Mouse (Mus musculus): ENCODE results near the gene Syn2.
A peak's percentile ranks its signal among the peaks of the same experiment; 100 is the strongest.

The Syn2 gene

DNA sequence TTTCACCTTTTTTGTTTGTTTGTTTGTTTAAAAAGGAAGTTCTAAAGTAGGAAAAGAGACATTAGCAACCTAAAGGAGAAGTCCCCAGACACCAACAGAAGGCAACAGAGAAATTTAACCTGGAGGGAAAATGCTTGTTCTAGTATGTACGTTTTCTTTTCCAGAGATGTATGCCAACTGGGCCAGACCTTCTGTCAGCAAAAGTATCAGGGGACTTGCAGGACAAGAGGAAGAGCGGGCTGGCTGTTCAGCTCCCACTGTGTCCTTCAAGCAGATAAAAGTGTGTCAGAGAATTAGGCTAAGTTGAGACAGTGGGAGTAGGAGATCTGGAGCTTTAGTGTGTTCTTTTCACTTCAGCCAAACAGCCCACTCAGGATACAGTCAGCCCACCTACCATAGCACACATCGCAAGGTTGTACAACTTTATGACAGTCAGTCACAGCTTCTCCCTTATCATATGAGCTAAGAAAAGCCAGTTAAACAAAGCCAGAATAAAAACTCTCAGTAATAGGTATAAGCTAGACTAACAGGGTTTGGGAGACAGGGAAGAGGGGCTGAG, 110.9 kb downstream of the Syn2 start:
- no peak for DNase-seq (ENCODE audit: low spot score)

GRCm38 (mm10) chr6:115251531-115251985, 116.9 kb downstream of the Syn2 start:
- no peak for DNase-seq (ENCODE audit: low spot score)

- no peak for DNase-seq (ENCODE audit: low spot score)
Measured at GRCm38 (mm10) chr6:115252099-115252873, 117.6 kb downstream of the Syn2 start, which contains the start of gene Timp4. Gene Timp4 (minus strand): TSS chr6:115252205.

DNA sequence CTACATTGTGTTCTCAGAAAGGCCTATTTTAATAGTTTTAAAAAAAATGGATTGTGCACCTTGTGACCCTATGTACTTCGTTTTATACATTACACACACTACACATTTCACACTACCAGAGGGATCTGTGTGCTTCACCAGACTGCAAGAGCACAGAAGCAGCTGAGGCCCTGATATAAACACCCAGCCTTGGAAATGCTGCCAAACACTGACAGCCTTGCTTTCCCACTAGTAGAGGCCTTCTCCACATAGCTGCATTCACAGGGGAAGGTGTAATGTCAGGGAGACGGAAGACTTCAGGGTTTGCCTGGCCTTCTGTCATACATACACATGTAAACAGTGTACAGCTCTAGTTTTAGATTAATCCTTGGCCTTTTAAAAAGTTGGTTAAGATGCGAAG, 120.5 kb downstream of the Syn2 start:
- DNase-seq (ENCODE audit: low spot score), result peak; percentile 42

GRCm38 (mm10) chr6:115260507-115260906, 125.8 kb downstream of the Syn2 start:
- DNase-seq (ENCODE audit: low spot score), result no peak

DNA sequence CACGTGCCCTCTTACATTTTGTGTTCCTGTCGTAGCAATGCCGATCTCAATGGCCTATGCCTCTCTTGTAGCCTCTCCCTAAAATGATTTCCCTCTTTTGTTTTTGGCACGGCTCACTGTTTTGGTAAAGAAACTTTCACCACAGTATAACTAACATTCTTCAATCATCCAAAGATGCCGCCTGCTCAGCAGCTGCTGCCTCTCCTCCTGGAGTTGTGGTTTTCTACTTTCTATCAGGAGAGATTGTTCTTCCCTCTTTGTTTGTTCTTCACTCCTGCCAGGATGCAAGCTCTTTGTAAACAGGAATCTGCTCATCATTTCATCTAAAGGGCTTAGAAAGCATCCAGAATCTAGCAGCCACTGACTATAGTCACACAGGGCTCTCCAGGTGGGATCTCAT, 132.1 kb downstream of the Syn2 start:
- no peak for DNase-seq (ENCODE audit: low spot score)

DNA sequence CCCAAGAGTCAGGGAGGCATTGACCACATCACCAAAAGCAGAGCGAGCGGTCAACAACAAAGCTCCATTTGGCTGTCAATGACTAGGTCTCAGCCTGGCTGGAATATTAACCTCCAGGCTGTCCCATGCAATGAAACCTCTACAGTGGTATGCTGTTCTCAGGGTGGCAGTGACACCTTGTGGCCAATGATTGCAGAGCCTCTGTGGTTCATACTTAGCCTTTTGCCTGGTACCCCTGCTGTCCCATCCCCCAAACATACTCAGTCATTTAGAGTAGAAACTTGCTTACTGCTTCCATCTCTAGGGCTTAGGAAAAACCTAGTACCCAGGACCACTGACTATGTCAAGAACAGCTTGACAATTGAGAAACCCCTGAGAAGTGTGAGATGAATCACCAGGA, 133.2 kb downstream of the Syn2 start:
- peak; percentile 94 for DNase-seq (ENCODE audit: low spot score)

GRCm38 (mm10) chr6:115268551-115269385, 134.1 kb downstream of the Syn2 start:
- DNase-seq (ENCODE audit: low spot score), result no peak

- no peak for DNase-seq (ENCODE audit: low spot score)
Measured at GRCm38 (mm10) chr6:115269561-115269960, 134.9 kb downstream of the Syn2 start.

DNA sequence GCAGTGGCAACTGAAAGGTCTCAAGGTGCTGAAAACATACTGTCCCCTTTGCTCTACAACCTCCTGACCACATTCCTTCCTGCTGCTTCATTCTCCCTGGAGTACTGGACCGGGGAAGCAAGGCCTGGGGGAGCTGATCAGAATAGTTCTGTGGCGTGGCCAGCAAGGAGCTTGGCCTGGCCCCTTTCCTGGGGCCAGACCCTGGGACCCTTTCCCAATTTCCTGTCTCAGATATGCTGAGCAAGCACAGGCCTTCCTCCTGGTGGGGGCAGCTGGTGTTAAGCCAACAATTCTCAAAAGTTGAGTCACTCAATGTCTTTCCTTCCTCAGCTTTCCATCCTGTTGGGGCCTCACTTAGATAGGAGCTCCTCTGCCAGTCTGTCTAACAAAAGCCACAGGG, 135.4 kb downstream of the Syn2 start:
- DNase-seq (ENCODE audit: low spot score), result peak; percentile 45

DNA sequence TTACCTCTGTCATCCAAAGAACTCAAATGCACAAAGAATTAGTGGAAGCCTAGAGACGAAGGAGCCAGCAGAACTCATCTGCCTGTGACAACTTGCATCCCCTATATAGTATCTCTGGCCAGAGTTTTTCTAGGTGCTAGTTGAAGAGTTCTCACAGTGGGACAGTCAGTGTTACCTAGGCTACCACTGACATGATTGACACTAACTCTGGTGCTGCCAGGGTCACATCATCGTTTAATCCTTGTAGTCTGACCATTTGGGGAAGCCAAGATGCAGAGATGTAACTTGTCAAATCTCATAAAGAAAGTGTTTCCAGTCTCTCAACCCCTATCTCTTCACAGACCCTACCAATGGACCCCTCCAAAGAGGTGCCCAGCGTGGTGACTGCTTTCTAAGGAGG, 136.6 kb downstream of the Syn2 start:
- DNase-seq (ENCODE audit: low spot score), result no peak

- peak; percentile 86 for DNase-seq (ENCODE audit: low spot score)
Measured at GRCm38 (mm10) chr6:115271866-115272271, 137.2 kb downstream of the Syn2 start.

DNA sequence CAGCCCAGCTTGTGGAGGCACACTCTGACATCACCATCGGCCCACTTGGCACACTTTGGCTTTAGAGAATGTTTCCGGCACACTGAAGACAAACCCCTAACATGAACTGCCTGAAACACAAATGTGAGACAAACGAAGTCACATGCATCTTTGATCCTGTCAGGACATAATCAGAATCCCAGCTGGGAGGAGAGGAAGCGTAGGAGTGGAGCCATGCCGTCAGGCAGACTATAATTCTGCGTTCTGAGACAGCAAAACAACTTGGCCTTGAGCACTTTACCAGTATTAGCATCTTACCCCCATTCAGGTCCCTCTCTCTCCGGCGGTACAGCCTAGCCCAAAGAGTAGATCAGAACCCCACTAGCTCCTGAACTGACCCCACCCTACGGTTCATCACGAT, 138.6 kb downstream of the Syn2 start:
- no peak for DNase-seq (ENCODE audit: low spot score)

GRCm38 (mm10) chr6:115274705-115275104, 140.0 kb downstream of the Syn2 start:
- DNase-seq (ENCODE audit: low spot score), result no peak

- DNase-seq (ENCODE audit: low spot score), result no peak
Measured at GRCm38 (mm10) chr6:115275116-115275815, 140.6 kb downstream of the Syn2 start.

- DNase-seq (ENCODE audit: low spot score), result no peak
Measured at GRCm38 (mm10) chr6:115278086-115278485, 143.4 kb downstream of the Syn2 start.

- DNase-seq (ENCODE audit: low spot score), result no peak
Measured at GRCm38 (mm10) chr6:115279639-115280038, 144.9 kb downstream of the Syn2 start.

DNA sequence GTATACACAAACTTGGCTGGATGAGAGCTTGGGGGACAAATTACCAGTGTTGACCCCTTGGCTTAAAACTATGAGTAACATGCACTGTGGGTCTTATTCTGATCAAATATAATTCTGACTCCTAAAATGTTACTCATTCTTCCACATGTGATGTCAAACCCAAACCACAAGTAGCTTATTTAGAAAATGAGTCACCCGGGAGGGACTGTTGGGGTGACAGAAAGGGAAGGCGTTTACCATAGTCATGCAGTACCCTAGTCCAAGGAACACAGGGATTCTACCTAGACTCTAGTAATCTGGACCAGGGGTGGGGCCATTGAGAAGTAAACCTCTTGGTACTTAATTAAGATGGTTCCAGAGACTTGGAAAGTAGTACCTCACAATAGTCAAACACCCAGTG, 149.5 kb downstream of the Syn2 start:
- no peak for DNase-seq (ENCODE audit: low spot score)

DNA sequence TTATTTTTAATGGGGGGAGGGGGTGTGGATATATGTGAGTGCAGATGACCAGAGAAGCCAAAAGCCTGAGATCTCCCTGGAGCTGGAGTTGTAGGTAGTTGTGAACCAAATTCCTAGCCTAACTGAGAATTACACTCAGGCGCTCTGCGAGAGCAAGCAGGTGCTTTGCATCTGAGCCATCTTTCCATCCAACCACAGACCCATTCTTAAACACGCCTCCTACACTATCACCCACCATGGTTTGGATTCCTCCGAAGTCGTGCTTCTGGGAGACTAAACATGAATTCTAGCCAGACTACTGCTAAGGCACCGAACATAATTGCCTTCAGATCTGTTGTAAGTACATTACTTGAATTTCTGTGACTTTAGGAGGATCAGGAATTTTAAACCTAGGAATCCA, 151.7 kb downstream of the Syn2 start:
- DNase-seq (ENCODE audit: low spot score), result no peak

GRCm38 (mm10) chr6:115288223-115288622, 153.5 kb downstream of the Syn2 start:
- no peak for DNase-seq (ENCODE audit: low spot score)

GRCm38 (mm10) chr6:115290561-115290960, 155.9 kb downstream of the Syn2 start:
- peak; percentile 38 for DNase-seq (ENCODE audit: low spot score)

GRCm38 (mm10) chr6:115291068-115291467, 156.4 kb downstream of the Syn2 start:
- DNase-seq (ENCODE audit: low spot score), result no peak

All from adipocyte (in vitro differentiated cells).